Mouse (Mus musculus): ENCODE measurements around the gene Mmgt2.

The Mmgt2 gene

GRCm38 (mm10) chr11:62706141-62706540 lies 57.7 kb downstream of the Mmgt2 start:
- no peak for DNase-seq (ENCODE audit: low spot score)

GRCm38 (mm10) chr11:62708252-62708651 lies 59.8 kb downstream of the Mmgt2 start:
- DNase-seq (ENCODE audit: low spot score) = no peak

- no peak for DNase-seq (ENCODE audit: low spot score)
These were observed 62.2 kb downstream of the Mmgt2 start for GRCm38 (mm10) chr11:62710657-62711056.
